Mouse (Mus musculus) hindbrain, embryonic 15.5 days (tissue): ENCODE data around the gene Gstp3. TPM values are rescaled to one million over a fixed set of nuclear protein-coding genes. Genes with fewer than 3 reads are reported as not detected.
"Not testable (repeated sequence)": the region's sequence is repeated elsewhere in the genome, so short reads cannot be mapped to it uniquely, and the experiment has no call there.

ENCODE experiments used
- ATAC-seq: fragments of 200-750 bp; cut with Nextera tagmentation; 2 replicates; pipeline ENCODE4 v1.8.0; 2017; ENCODE audit warnings: low read depth, moderate number of reproducible peaks, moderate TSS enrichment; ENCODE audit not compliant: low FRiP score
- H3K27ac ChIP-seq: fragments of 300-500 bp; sonication (generic); replicated peaks from 2 replicates; pipeline ENCODE4 v1.5.1; 2015; ENCODE audit warnings: mild to moderate bottlenecking, inconsistent platforms
- H3K27me3 ChIP-seq: fragments of 300-500 bp; sonication (generic); 2 replicates; pipeline ENCODE4 v1.6.1; 2015; ENCODE audit warnings: control low read depth, inconsistent platforms
- H3K36me3 ChIP-seq: fragments of 300-500 bp; sonication (generic); 2 replicates; pipeline ENCODE4 v1.6.1; 2015; ENCODE audit warnings: control low read depth, inconsistent platforms
- H3K4me1 ChIP-seq: fragments of 300-500 bp; sonication (generic); replicated peaks from 2 replicates; pipeline ENCODE4 v1.6.1; 2015; ENCODE audit warnings: control low read depth, inconsistent platforms
- H3K4me2 ChIP-seq: fragments of 300-500 bp; sonication (generic); 2 replicates; pipeline ENCODE4 v1.6.1; 2015; ENCODE audit warnings: moderate library complexity, mild to moderate bottlenecking, inconsistent platforms
- H3K4me3 ChIP-seq: fragments of 300-500 bp; sonication (generic); 2 replicates; pipeline ENCODE4 v1.5.1; 2015; ENCODE audit warnings: mild to moderate bottlenecking, inconsistent platforms
- H3K9ac ChIP-seq: fragments of 300-500 bp; sonication (generic); 2 replicates; pipeline ENCODE4 v1.6.1; 2015; ENCODE audit warnings: inconsistent platforms
- H3K9me3 ChIP-seq: fragments of 300-500 bp; sonication (generic); 2 replicates; pipeline ENCODE4 v1.6.1; 2016; ENCODE audit warnings: control low read depth, inconsistent platforms
- WGBS: fragments of 180-500 bp; shearing (Covaris S2); methylation state at CpG from one replicate; pipeline ENCODE4 v1.1.7; 2015; 5-methylcytosine and 5-hydroxymethylcytosine counted together
- polyA plus RNA-seq: library from polyadenylated mRNA; unstranded; fragments of >200 nt; fragmentation: Nextera tagmentation; extraction: Ambion mirVana; gene quantifications from 2 replicates; pipeline ENCODE4 v1.2.1, GENCODE M21; 2015

Gene Gstp3
- polyA plus RNA-seq, 1 experiment from 2014 or later = not detected

DNA sequence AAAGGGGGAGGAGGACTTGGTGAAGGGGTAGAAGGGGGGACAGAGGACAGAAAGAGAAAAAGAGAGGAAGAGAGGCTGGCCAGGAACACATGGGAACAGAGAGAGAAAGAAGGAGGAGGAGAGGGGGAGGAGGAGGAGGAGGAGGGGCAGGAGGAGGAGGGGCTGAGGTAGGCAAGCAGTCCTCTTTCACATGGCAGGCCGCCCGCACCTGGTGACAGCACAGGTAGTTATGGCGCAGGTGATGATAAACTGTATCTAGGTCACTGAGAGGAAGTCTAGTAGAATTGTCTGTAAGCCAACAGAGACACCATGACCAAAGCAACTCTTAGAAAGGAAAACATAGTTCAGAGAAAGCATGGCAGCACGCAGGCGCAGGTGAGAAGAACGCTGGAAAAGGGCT lies 12.0 kb upstream of the Gstp3 start:
- Histone ChIP-seq H3K9ac (no peak overlapping the region), H3K9me3 (no peaks in the 10 kb centered on the region), H3K36me3 (no peaks in the 10 kb centered on the region), H3K27ac (no peak overlapping the region), H3K27me3 (no peaks in the 10 kb centered on the region), H3K4me1 (no peaks in the 10 kb centered on the region), H3K4me3 (no peak overlapping the region), H3K4me2 (no peak overlapping the region)
- ATAC-seq = no peak
- 92% methylated on average over 6 of the region's 6 CpGs for WGBS

DNA sequence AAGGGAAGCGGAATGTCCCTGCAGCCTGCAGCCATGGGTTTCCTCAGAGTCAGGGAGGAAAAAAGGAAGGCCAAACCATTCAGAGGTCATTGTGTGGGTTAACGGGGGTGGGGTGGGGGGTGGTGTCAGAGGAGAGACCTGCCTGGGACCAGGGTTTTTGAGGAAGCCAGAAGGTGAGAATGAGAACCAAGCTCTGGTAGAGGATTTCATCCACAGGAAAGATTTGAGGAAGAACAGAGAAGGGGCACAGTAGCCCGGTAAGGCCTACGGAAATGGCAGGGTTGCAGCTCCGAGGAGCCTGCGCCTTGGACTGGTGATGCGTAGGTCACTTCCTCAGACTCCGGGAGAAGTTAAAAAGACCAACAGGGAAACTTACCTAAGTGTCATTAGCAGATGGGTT lies 11.4 kb upstream of the Gstp3 start:
- Histone ChIP-seq H3K4me2 (no peak overlapping the region), H3K4me3 (no peak overlapping the region), H3K36me3 (no peaks in the 10 kb centered on the region), H3K27ac (no peak overlapping the region), H3K9me3 (no peaks in the 10 kb centered on the region), H3K4me1 (no peaks in the 10 kb centered on the region), H3K9ac (no peak overlapping the region), H3K27me3 (no peaks in the 10 kb centered on the region)
- WGBS = 88% methylated on average over 8 of the region's 8 CpGs
- ATAC-seq = no peak

DNA sequence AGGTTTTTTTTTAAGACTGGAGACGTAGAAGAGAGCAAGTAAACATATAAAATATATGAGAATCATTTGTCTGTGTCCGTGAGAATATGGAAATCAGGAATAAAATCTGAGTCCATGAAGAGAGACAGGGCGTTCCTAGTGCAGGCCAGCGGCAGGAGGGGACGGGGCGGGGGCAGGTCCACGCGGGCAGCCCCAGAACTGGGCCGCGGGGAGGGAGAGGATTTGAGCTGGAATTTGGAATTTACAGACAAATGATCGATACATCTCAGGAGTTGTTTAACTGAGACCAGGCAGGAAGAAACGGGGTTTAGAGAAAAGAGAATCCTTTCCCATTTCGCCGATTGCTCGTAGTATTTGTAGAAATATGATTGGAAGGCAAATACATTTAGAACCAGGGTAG lies 10.9 kb upstream of the Gstp3 start:
- Histone ChIP-seq H3K4me2 (no peak overlapping the region), H3K9me3 (no peaks in the 10 kb centered on the region), H3K4me1 (no peaks in the 10 kb centered on the region), H3K9ac (no peak overlapping the region), H3K27me3 (no peaks in the 10 kb centered on the region), H3K36me3 (no peaks in the 10 kb centered on the region), H3K4me3 (no peak overlapping the region), H3K27ac (no peak overlapping the region)
- WGBS = 84% methylated on average over 15 of the region's 15 CpGs
- no peak for ATAC-seq

DNA sequence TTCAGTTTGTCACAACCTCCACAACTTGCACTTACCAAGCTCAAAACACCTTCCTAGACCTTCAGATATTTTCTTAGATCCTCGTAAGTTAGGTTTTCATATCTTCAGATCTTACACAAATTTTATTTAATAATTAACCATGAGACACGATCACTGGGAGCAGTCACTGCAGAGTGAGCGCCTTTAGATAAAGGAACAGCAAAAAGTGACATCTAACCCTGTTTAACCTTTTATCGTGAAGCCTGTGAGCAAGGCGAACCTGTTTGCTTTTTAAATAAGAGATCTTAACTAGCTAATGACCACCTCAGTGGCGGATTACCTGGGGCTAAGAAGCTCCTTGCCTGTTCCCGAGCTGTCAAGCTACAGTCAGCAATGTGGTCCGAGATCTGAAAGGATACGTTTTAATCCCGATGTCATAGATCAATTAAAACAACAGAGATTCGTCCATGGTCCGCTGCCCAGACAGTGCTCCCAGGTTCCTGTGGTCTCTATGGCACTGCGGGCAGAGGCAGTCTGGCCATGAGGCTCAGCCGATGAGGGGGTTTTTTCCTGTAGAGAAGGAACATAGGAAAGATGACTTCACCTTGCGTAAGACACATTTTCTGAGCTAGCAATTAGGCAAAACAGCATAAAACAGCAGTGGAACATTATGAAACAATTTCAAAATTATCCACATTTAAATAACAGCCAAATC lies 9.5 kb upstream of the Gstp3 start:
- Histone ChIP-seq H3K4me3 (no peak overlapping the region), H3K27me3 (no peaks in the 10 kb centered on the region), H3K27ac (no peak overlapping the region), H3K4me1 (no peaks in the 10 kb centered on the region), H3K36me3 (no peaks in the 10 kb centered on the region), H3K4me2 (no peak overlapping the region), H3K9ac (no peak overlapping the region), H3K9me3 (no peaks in the 10 kb centered on the region)
- ATAC-seq = no peak
- WGBS = 69% methylated on average over 15 of the region's 15 CpGs

DNA sequence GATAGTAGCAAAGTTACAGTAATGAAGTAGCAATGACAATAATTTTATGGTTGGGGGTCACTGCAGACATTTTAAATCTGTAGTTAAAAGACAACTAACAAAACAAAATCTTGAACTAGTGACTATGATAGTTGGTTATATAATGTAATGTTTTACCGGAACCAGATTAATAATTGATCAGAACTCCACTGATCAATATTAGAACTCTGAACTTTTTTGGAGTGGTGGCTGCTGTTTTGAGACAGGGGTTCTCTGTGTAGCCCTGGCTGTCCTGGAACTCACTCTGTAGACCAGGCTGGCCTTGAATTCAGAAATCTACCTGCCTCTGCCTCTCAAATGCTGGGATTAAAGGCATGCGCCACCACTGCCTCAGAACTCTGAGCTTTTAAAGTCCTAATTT lies 8.9 kb upstream of the Gstp3 start:
- 97% methylated on average over 2 of the region's 2 CpGs for WGBS
- not testable (repeated sequence) for H3K4me1 ChIP-seq

DNA sequence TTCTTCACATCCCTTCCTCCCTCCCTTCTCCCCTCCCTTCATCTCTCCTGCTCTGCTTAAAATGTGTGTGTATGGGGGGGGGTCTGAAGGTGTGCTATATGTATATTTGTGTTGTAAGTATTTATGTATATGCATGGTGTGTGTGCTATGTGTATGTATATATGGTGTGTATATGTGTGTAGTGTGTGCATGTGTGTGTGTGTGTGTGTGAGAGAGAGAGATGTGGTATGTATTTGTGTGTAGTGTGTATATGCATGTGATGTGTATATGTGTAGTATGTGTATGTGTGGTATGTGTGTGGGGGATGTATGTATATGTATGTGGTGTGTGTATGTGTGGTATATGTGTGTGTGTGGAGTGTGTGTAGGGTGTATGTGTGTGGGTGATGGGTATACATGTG lies 7.5 kb upstream of the Gstp3 start:
- H3K4me1 ChIP-seq = no peaks in the 10 kb centered on the region
- no peaks in the 10 kb centered on the region for H3K36me3 ChIP-seq
- no peaks in the 10 kb centered on the region for H3K27me3 ChIP-seq
- H3K9me3 ChIP-seq = no peaks in the 10 kb centered on the region
- no peak overlapping the region for H3K4me3 ChIP-seq
- no peak overlapping the region for H3K4me2 ChIP-seq
- no peak overlapping the region for H3K9ac ChIP-seq
- H3K27ac ChIP-seq = no peak overlapping the region
- no peak for ATAC-seq

More for the DNA sequence above, 8.9 kb upstream of the Gstp3 start:
- not testable (repeated sequence) for H3K27me3 ChIP-seq, H3K27ac ChIP-seq, ATAC-seq, H3K9me3 ChIP-seq, H3K36me3 ChIP-seq, H3K4me3 ChIP-seq, H3K4me2 ChIP-seq, H3K9ac ChIP-seq

DNA sequence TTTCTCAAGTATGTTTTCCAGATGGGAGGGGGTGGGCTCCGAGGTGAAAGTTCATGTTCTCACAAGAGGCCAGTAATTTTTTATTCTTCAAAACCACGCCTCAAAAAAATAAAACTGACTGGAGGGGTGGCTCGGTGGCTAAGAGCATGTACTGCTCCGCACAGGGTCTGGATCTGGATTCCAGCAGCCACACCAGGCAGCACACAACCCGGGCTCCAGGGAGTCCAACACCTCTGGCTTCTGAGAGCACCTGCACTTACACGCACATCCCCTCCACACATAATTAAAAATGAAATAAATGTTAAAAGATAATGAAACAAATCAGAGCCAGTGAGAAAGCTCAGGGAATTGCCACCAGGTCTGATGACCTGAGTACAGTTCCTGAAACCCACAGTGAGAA lies 6.9 kb upstream of the Gstp3 start:
- no peaks in the 10 kb centered on the region for H3K4me1 ChIP-seq
- H3K4me2 ChIP-seq = no peak overlapping the region
- no peaks in the 10 kb centered on the region for H3K9me3 ChIP-seq
- no peaks in the 10 kb centered on the region for H3K36me3 ChIP-seq
- no peak overlapping the region for H3K9ac ChIP-seq
- no peak overlapping the region for H3K4me3 ChIP-seq
- no peak overlapping the region for H3K27ac ChIP-seq
- 87% methylated on average over 6 of the region's 6 CpGs for WGBS
- ATAC-seq = no peak
- H3K27me3 ChIP-seq = no peaks in the 10 kb centered on the region

DNA sequence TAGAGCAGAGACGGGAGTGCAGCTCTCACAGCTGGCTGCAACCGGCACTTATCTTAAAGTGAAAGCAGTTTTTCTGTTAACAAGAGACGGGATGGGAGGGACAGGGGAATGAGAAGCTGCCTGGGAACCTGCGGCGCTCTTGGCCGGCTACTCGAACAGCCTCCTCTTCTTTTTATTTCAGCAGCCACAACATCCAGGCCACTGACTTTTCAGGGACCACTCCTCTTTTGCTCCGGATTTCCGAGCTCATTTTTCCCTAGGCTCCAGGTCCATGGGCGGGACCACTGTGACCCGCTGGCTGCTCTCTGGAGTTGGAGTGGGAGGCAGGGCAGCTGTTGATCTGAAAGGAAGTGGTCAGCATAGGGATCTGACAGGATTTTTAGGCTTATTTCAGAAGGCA lies 5.1 kb upstream of the Gstp3 start:
- H3K9me3 ChIP-seq, H3K27me3 ChIP-seq, H3K4me2 ChIP-seq, H3K4me1 ChIP-seq, H3K27ac ChIP-seq, H3K4me3 ChIP-seq, H3K9ac ChIP-seq, H3K36me3 ChIP-seq, ATAC-seq: not testable (repeated sequence)
- 47% methylated on average over 2 of the region's 11 CpGs for WGBS

DNA sequence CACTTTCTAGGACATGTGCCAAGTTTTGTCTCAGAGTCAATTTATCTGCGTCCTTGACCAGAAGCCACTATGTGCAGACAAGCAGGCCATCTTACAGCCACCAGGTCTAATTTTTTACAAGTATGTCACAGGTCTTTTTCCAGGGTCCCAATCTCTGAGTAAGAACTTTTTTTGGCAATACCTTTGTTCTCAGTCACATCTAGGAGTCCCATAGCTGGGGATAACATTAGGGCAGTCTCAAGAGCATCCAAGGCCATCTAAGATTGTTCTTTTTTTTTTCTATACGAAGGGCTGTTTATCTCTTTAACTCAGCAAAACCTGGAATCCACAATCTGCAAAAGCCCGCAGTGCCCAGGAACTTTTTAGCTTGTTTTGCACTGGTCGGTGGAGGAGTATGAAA lies 4.0 kb upstream of the Gstp3 start:
- H3K4me1 ChIP-seq, ATAC-seq, H3K9me3 ChIP-seq, H3K27ac ChIP-seq, H3K36me3 ChIP-seq, H3K4me2 ChIP-seq, H3K4me3 ChIP-seq, H3K27me3 ChIP-seq, H3K9ac ChIP-seq: not testable (repeated sequence)
- 83% methylated on average over 4 of the region's 4 CpGs for WGBS

DNA sequence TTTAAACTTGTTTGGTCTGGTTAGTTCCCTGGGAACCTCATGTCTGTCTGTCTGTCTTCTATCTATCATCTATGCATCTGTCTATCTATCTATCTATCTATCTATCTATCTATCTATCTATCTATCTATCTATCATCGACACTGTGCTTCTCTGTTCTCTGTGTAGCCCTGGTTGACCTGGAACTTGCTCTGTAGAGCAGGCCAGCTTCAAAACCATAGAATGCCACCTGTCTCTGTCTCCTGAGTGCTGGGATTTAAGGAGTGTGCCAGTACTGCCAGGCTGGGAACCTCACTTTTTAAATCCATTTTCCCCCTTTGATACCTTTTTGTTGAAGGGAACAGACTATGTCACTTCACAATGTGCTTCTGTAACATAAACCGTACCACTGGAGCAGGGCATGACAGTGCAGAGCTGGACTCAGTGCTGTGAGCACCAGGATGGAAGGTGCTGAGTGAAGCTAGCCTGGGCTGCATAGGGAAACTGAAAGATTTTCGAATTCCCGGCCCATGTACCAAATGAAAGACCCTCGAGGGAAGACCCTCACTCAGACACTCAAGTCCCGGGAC lies 1.6 kb upstream of the Gstp3 start:
- Histone ChIP-seq H3K4me2 (no peak overlapping the region), H3K27ac (no peak overlapping the region), H3K9me3 (no peaks in the 10 kb centered on the region), H3K4me3 (no peak overlapping the region), H3K9ac (no peak overlapping the region), H3K4me1 (no peaks in the 10 kb centered on the region), H3K36me3 (no peaks in the 10 kb centered on the region), H3K27me3 (no peaks in the 10 kb centered on the region)
- ATAC-seq = no peak
- WGBS = 91% methylated on average over 6 of the region's 6 CpGs

DNA sequence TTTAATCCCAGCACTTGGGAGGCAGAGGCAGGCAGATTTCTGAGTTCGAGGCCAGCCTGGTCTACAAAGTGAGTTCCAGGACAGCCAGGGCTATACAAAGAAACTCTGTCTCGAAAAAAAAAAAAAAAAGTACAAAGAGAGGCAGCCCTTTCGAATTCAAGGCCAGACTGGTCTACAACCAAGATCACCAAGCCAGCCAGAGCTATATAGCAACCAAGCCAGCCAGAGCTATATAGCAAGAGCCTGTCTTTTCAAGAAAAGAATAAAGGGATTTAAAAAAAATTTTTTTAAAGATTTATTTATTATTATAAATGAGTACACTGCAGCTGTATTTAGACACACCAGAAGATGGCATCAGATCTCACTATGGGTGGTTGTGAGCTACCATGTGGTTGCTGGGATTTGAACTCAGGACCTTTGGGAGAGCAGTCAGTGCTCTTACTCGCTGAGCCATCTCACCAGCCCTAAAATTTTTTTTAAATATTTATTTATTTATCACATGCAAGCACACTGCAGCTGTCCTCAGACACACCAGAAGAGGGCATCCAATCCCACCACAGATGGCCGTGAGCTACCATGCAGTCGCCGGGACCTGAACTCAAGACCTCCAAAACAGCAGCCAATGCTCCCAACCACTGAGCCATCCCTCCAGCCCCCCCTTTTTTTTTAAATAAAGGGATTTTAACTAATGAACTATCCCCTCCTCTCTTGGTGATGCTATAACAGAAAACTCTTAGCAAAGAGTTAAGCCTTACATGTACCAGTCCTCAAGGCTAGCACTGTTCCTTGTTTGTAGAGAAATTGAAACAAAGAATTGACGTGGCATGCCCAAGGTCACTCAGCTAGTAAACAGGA lies 902 bp upstream of the Gstp3 start:
- H3K4me3 ChIP-seq, H3K4me2 ChIP-seq, H3K27ac ChIP-seq, H3K4me1 ChIP-seq, H3K36me3 ChIP-seq, ATAC-seq, H3K27me3 ChIP-seq, H3K9ac ChIP-seq, H3K9me3 ChIP-seq: not testable (repeated sequence)
- 89% methylated on average over 8 of the region's 8 CpGs for WGBS

DNA sequence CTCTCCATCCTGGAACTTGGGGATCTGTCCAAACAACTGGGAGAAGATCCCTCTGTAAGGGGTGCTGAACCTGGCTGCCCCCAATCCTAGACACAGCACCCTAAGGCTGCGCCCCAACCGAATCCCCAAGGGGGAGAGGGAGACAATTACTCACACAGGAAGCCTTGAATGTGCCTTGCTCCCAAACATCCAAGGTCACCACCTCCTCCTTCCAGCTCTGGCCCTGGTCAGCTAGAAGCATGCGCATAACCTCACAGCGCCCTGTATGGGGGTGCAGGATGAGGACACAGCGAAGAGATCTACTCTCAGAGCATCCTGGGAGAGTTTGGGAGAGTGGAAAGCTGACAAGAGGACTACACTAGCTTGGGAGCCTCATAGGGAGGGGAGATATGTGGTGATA lies 788 bp downstream of the Gstp3 start:
- 89% methylated on average over 5 of the region's 5 CpGs for WGBS
- Histone ChIP-seq H3K27ac (no peak overlapping the region), H3K4me3 (no peak overlapping the region), H3K4me1 (no peaks in the 10 kb centered on the region), H3K9ac (no peak overlapping the region), H3K9me3 (no peaks in the 10 kb centered on the region), H3K27me3 (no peaks in the 10 kb centered on the region), H3K4me2 (no peak overlapping the region), H3K36me3 (no peaks in the 10 kb centered on the region)
- no peak for ATAC-seq
